Mouse (Mus musculus) ES-Bruce4 (cell line): Measurements from ENCODE around the gene Sertad2.

Experiments
- CTCF ChIP-seq: IDR thresholded peaks from one replicate; pipeline ENCODE4 v1.8.1; 2011; ENCODE audit warnings: low read depth, low read length
- EP300 ChIP-seq: IDR thresholded peaks from 2 replicates; pipeline ENCODE4 v1.6.1; 2011; ENCODE audit warnings: low read depth, low read length; ENCODE audit not compliant: insufficient read depth
- POLR2A ChIP-seq: IDR thresholded peaks from one replicate; pipeline ENCODE4 v1.8.1; 2011; ENCODE audit warnings: low read length; ENCODE audit not compliant: insufficient read depth

DNA sequence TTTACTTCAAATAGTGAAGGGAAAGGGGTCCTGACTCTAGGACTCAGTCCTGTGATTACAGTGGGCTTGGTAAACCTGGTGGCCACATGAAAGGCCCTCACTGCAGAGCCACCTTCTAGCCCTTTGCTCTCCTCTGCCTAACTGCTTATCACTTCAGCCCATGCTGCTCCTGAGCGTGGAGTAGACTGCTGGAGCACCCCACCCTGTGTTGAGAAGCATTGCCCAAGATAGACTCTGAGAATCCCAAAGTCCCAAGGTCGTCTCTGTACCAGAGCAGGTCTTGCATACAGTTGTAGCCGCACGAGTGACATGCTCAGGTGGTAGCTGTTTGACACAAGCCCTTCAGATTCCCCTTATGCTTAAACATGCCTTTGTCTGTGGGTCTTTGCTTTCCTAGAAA lies 93.1 kb downstream of the Sertad2 start:
- no peak for TF ChIP-seq CTCF
- TF ChIP-seq POLR2A = no peak
- no peak for TF ChIP-seq EP300
